Mouse (Mus musculus): Measurements from ENCODE around the gene Dab1.

Dab1 gene

GRCm38 (mm10) chr4:103974536-103974935 lies 355.4 kb downstream of the Dab1 start:
- DNase-seq (ENCODE audit: low read depth, low spot score), result no peak

DNA sequence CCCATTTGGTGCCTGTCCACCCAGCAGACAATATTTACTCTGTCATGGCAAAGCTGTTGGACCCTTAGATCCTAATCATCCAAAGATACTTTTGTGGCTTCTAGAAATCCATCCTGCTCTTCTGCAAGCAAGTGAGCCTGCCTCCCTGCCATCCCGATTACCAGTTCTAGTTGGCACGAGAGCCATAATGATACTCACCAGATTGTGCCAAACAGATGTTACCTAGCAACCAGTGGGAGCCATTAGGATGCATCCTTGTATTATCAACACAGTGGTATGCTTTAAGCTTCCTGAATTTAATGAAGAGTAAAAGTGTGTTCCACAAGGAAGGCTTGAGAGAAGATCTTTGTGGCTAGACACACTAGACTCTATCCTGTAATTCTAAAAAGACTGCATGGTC lies 355.8 kb downstream of the Dab1 start:
- DNase-seq (ENCODE audit: low read depth, low spot score), result no peak

DNA sequence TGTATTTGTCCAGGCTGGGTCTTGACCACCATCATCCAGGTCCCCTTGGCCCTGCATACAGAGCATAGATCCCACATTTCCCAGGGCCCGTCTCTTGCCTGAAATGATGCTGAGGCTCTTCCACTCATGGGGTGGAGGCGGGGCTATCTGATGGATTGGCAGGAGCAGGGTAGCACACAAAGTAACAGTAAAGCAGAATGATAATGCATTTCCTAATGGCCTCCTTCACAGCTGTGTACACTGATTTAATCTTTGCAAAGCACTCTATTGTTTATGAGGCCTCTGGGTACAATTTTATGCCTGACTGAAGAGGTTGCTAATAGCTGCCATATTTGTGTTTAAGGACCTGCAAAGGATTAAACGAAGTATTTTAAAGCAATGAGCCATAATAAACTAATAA lies 374.7 kb downstream of the Dab1 start:
- DNase-seq (ENCODE audit: low read depth, low spot score), result no peak

GRCm38 (mm10) chr4:103994406-103994805 lies 375.2 kb downstream of the Dab1 start:
- no peak for DNase-seq (ENCODE audit: low read depth, low spot score)

DNA sequence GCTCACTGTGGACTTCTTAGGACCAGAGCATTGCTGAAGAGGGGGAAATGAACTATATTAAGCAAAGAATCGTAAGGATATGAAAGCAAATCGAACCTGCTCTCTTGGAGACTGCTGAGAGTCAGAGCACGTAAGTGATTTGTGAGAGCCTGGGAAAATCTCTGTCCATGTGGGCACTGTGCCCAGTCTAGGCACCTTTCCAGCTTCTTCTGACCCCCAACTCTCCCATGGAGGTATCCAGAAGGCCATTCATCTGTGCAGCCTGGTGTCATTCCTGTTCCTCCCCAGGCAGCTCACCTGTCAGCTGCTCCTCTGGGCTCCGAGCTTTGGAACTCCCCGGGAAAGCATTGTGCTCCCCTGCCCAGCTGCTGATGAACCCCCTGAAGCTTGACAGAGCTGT lies 389.2 kb downstream of the Dab1 start:
- DNase-seq (ENCODE audit: low read depth, low spot score), result no peak

DNA sequence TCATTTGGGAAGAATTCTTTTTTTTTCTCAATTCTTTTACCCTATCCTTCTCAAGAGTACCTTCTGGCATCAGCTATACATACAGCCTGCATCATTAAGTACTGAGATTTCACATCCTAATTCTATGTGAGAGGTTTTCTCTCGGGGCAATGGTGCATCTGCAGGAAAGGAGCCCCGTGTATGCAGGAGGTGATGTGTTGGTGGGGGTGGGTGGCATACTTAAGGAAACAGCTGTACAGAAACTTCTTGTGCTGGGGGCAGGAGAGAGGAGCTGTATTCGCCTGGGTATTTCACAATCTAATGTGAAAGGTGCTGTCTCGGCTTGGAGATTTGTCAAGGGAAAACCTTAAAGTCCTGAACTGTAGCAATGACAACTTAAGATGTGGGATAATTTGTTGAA lies 392.5 kb downstream of the Dab1 start:
- DNase-seq (ENCODE audit: low read depth, low spot score), result no peak

DNA sequence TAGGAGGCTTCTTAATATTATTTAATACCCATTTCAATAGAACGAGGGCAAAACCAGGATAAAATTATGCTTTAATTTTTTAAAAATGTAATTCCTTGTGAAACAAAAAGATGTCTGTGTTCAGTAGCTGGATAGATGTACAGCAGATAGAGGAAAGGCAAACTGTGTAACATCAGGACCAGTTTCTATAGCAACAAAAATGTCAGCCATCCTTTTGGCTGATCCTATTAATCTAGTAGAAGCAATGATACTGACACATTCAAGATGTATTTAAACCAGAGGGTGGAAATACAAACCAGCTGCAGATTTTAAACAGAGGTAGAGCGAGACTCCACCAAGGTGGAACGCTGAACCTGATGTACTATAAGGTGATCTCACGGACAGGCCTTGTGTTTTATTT lies 393.0 kb downstream of the Dab1 start:
- no peak for DNase-seq (ENCODE audit: low read depth, low spot score)

- DNase-seq (ENCODE audit: low read depth, low spot score), result no peak
Observed at GRCm38 (mm10) chr4:104025117-104025694, 406.0 kb downstream of the Dab1 start.

DNA sequence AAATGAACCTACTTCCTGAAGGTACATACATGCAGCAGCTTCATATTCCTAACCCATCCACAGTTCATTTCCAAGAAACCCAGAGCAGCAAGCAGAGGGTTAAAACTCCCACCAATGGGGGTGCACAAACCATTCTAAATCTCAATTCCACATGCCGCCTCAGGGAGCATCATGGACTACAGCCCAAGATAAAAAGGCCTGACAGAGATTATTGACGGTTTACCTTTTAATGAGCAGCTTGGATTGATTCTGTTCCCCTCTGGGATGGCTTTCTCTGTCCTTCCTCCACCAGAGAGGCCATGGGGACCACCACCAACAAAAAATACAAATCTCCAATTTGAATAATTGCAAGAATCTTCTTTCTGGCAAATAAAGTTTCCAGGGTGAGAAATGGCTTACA lies 407.7 kb downstream of the Dab1 start:
- DNase-seq (ENCODE audit: low read depth, low spot score), result no peak

DNA sequence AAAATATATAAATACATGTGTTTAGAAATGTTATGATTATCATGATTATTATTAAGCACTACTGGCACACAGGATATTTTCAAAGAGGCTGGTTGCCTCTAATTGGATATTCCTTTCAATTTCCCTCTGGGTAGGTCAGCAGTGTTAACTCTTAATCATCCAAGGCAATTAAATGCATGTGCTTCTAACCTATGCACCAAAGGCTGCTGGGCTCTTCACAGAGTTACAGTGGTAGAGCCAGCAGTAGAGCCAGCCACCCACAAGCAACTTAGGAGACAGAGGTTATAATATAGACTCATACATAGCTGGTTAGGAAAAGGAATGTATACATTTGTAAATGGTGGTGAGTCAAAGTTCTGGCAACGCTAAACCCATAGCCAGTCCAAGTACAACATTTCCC lies 408.1 kb downstream of the Dab1 start:
- DNase-seq (ENCODE audit: low read depth, low spot score), result no peak

DNA sequence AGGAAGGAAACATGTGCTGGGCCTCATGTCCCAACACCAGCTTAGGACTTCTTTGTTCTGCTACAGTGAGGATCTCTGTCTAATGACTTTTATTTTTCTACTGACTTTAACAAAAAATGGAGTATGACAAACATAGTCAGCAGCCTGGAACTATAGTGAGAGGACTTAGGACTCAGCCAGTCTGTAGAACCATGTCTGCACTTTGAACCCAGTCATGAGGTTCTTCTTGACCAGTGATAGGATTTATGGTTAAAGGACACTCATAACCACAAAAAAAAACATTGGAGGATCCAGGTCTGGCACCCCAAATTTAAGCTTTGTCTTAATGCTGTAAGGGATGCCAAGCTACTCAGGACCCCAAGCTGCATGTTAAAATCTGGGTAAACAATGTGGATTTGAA lies 416.9 kb downstream of the Dab1 start:
- no peak for DNase-seq (ENCODE audit: low read depth, low spot score)

GRCm38 (mm10) chr4:104039588-104039987 lies 420.4 kb downstream of the Dab1 start:
- DNase-seq (ENCODE audit: low read depth, low spot score), result no peak

DNA sequence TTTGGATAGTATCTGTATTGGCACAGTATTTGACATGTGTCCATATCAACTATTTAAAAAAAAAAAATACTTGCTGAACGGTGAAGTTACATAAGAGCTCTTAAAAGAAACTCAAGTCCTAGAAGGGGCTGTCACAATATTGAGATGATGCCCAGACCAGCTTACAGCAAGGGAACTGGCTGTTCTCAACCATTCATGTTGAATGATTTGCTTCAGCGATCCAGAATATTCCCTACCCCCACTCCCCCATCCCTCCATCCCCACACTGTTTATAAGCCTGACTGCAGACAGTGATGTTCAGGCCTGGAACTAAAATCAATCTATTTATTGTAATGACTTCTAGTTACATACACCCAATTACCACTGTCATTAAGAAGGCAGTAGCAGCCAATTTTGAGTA lies 424.3 kb downstream of the Dab1 start:
- DNase-seq (ENCODE audit: low read depth, low spot score), result no peak

GRCm38 (mm10) chr4:104044634-104045033 lies 425.5 kb downstream of the Dab1 start:
- no peak for DNase-seq (ENCODE audit: low read depth, low spot score)

DNA sequence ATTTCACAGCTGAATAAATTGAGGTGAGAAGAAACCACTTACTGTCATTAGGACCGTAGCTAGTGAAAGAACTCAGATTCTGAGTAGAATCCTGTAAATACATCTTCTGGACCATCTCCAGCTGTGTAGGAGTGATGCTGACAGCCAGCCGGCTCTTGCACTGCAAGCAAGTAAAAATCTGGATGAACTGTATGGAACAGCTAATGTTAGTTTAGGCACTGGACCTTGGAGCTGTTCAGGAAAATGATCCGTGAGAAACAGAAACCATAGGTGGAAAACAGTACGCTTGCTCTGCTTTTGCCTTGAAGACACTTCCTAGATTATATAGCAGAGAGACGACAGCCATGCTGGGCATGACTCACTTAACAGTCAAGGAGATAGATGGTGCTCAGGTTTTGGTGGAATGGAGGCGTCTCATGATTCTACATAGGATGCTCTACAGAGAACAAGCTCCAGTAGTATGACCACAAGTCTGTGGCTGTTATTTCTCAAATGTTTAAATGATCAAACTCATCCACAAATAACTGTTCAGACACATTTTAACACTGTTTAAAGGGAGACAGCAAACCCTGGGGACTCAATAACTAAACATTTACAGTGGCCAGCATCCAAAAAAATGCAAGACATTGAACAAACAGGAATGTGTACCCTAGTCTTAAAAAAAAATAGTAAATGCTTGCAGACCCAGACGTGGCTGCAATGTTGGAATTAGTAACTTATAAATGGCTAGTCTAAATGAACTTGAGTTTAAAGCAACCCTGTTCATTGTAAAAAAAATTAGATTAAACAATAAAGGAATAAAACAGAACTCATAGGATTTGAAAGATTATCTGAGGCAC lies 429.0 kb downstream of the Dab1 start:
- no peak for DNase-seq (ENCODE audit: low read depth, low spot score)

DNA sequence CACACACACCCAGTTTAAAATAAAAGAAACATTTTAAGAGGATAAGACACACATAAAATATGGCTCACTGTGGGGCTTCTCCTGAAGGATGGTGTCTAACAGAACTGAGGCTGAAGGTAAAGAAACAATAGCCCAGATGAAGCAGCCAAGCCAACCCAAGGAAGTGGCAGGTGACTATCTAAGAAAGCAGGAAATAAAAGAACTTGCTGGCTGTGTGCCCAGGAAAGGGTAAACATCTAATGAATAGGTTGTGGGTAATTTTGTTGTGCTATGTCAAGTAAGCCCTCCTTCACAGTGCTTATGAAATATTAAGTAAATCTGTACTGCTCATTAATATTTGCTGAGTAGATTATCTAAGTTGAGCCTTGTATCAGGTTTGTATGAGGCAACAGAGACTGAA lies 438.0 kb downstream of the Dab1 start:
- no peak for DNase-seq (ENCODE audit: low read depth, low spot score)

DNA sequence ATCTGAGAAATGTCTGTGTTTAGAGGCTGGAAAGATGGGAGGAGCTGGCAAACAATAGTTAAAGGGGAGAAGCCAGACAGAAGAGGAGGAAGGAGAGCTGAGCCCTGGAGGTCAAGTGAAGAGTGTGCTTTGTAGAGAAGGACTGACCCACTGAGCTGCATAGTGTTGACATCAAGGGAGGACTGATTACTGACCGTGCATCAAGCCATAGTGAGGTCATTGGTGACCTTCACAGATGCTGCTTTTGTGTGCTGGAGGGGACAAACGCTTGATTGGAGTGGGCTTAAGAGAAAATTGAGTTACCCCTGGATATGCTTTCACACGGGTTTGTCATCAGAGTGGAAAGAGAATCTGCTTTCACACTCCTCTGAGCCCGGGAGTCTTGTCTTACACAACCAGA lies 440.4 kb downstream of the Dab1 start:
- DNase-seq (ENCODE audit: low read depth, low spot score), result no peak

- DNase-seq (ENCODE audit: low read depth, low spot score), result no peak
Observed at GRCm38 (mm10) chr4:104062356-104062755, 443.2 kb downstream of the Dab1 start.

GRCm38 (mm10) chr4:104066901-104067300 lies 447.7 kb downstream of the Dab1 start:
- DNase-seq (ENCODE audit: low read depth, low spot score), result no peak

DNA sequence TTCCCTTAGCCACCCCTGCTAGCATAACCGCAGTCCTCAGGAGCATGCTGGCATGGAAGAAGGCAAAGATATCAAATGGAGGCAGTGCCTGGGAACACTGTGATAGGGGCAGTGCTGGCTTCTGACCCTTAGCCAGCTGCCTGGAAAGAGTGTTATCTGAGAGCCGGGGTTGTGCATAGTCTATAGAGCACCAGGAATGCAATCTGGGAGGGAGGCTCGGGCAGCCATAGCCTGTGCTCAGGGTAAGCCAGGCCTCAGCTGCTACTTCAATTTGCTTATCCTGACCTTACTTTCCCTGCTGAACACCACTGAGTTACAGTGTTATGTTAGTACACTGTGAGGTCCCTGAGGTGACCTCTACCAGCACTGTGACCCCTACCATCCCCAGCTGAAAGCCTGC lies 448.6 kb downstream of the Dab1 start:
- DNase-seq (ENCODE audit: low read depth, low spot score), result no peak

GRCm38 (mm10) chr4:104071296-104071695 lies 452.1 kb downstream of the Dab1 start:
- no peak for DNase-seq (ENCODE audit: low read depth, low spot score)

DNA sequence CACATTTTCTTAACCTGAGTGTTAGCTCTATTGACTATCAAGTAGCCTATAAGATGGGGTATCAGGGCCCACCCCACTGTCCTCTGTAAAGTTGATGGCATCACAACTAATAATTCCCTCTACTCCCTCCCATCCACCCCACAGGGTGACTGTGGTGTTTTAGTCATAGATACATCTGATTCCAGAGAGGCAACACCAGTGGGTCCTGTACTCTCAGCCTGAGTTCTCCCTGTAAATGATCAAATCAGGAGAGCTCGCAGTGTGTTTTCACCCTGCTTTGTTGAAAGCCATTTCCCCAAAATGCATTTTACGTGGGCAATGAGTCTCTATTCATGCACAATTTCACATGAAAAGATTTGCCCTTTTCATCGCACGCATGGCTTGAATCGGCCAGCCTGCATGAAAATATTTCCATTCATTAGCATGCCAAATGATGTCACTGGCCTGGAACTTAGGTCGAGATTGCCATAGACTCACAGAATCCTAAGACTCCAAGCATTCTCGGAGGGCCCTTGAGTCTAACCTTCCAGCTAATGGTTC lies 454.8 kb downstream of the Dab1 start:
- DNase-seq (ENCODE audit: low read depth, low spot score), result no peak

- DNase-seq (ENCODE audit: low read depth, low spot score), result no peak
Observed at GRCm38 (mm10) chr4:104077771-104078170, 458.6 kb downstream of the Dab1 start.
